Mouse (Mus musculus) layer of hippocampus, postnatal 25 days (tissue): ENCODE measurements around the gene Usp17la. TPM values are rescaled to one million over a fixed set of nuclear protein-coding genes. Genes with fewer than 3 reads are reported as not detected.
"Not testable (repeated sequence)": the region's sequence is repeated elsewhere in the genome, so short reads cannot be mapped to it uniquely, and the experiment has no call there.

Source experiments
- DNase-seq, 2 experiments: peaks; one replicate each; pipeline ENCODE4 v3.0.0; 2022; ENCODE audit warnings: mixed read lengths in 2 of 2, low spot score in 1 of 2; ENCODE audit errors: extremely low spot score in 1 of 2
- total RNA-seq, 2 experiments: library from RNA; stranded (reverse); gene quantifications; 2 replicates each; pipeline ENCODE4 v1.2.3; 2021

The Usp17la gene
- not detected for total RNA-seq

GRCm38 (mm10) chr7:104856709-104857108 is at the start of gene Usp17la:
Gene Usp17la (plus strand): TSS chr7:104857009.
- not testable (repeated sequence) for DNase-seq

- not testable (repeated sequence) for DNase-seq
These were observed 46.5 kb upstream of the Usp17la start for GRCm38 (mm10) chr7:104810335-104810734.

- DNase-seq, result no peak
These were observed 14.3 kb upstream of the Usp17la start, which contains the start of gene Usp17lb for GRCm38 (mm10) chr7:104842503-104842902. Gene Usp17lb (minus strand): TSS chr7:104842603.

- no peak for DNase-seq
These were observed 13.0 kb upstream of the Usp17la start for GRCm38 (mm10) chr7:104843731-104844287.

GRCm38 (mm10) chr7:104851546-104851945 is 5.3 kb upstream of the Usp17la start:
- not testable (repeated sequence) for DNase-seq

GRCm38 (mm10) chr7:104855248-104855750 is 1.5 kb upstream of the Usp17la start:
- no peak for DNase-seq

- no peak for DNase-seq
These were observed 874 bp downstream of the Usp17la start for GRCm38 (mm10) chr7:104857683-104858082.

- no peak for DNase-seq
These were observed 4.6 kb downstream of the Usp17la start for GRCm38 (mm10) chr7:104861381-104861780.

GRCm38 (mm10) chr7:104877731-104878130 is 20.9 kb downstream of the Usp17la start, which contains the start of gene Olfr665:
Gene Olfr665 (plus strand): TSS chr7:104878031.
- DNase-seq, result no peak

- DNase-seq, result no peak
These were observed 39.0 kb downstream of the Usp17la start, which contains the start of gene Olfr666 for GRCm38 (mm10) chr7:104895852-104896251. Gene Olfr666 (minus strand): TSS chr7:104895952.

Other genes starting within 250 kb of the Usp17la start
- not detected for gene Olfr656, start 243.1 kb upstream of the Usp17la start, total RNA-seq
- not detected for gene Olfr657, start 232.2 kb upstream of the Usp17la start, total RNA-seq
- gene Olfr658, start 209.7 kb upstream of the Usp17la start, total RNA-seq, result not detected
- not detected for gene Olfr659, start 190.3 kb upstream of the Usp17la start, total RNA-seq
- not detected for gene Olfr661, start 170.5 kb upstream of the Usp17la start, total RNA-seq
- gene Usp17le, start 79.5 kb upstream of the Usp17la start, total RNA-seq, result not detected
- not detected for gene Usp17lb, start 14.4 kb upstream of the Usp17la start, total RNA-seq
- gene Olfr665, start 21.0 kb downstream of the Usp17la start, total RNA-seq, result not detected
- not detected for gene Olfr666, start 38.9 kb downstream of the Usp17la start, total RNA-seq
- gene Olfr667, start 64.5 kb downstream of the Usp17la start, total RNA-seq, result not detected
- gene Olfr668, start 71.0 kb downstream of the Usp17la start, total RNA-seq, result not detected
- not detected for gene Olfr669, start 77.2 kb downstream of the Usp17la start, total RNA-seq
- gene Olfr670, start 105.6 kb downstream of the Usp17la start, total RNA-seq, result not detected
- not detected for gene Olfr671, start 122.1 kb downstream of the Usp17la start, total RNA-seq
- gene Olfr672, start 145.0 kb downstream of the Usp17la start, total RNA-seq, result not detected
- gene Olfr675, start 171.5 kb downstream of the Usp17la start, total RNA-seq, result not detected
- not detected for gene Olfr676, start 175.7 kb downstream of the Usp17la start, total RNA-seq
- gene Olfr677, start 194.4 kb downstream of the Usp17la start, total RNA-seq, result not detected
- gene Olfr678, start 207.5 kb downstream of the Usp17la start, total RNA-seq, result not detected
- not detected for gene Olfr679, start 224.2 kb downstream of the Usp17la start, total RNA-seq
- not detected for gene Olfr680-ps1, start 235.8 kb downstream of the Usp17la start, total RNA-seq